Mouse (Mus musculus) B cell, adult 67 days (primary cell): ENCODE measurements around the gene Dydc1. TPM values are rescaled to one million over a fixed set of nuclear protein-coding genes. Genes with fewer than 3 reads are reported as not detected.

Source experiments
- total RNA-seq, 2 experiments: library from RNA; stranded (reverse); gene quantifications; 4 replicates each; pipeline ENCODE4 v1.2.4; 2023

The Dydc1 gene
- not detected for total RNA-seq

GRCm38 (mm10) chr14:41072229-41072943, at the start of gene Dydc1:
TSS of gene Dydc1 (plus strand) at chr14:41072911.

GRCm38 (mm10) chr14:41069108-41069507, 3.6 kb upstream of the Dydc1 start, which contains the start of gene Dydc2:
TSS of gene Dydc2 (minus strand) at chr14:41069208.

GRCm38 (mm10) chr14:41104853-41105444, 32.2 kb downstream of the Dydc1 start, which contains the start of gene Mat1a:
TSS of gene Mat1a (plus strand) at chr14:41105035.

GRCm38 (mm10) chr14:41131540-41131939, 58.8 kb downstream of the Dydc1 start, which contains the start of gene Sftpa1:
TSS of gene Sftpa1 (plus strand) at chr14:41131782.

Other genes with a start within 250 kb of the Dydc1 start
- gene Sh2d4b, start 179.6 kb upstream of the Dydc1 start, total RNA-seq: 1 to 10 TPM; 5.9 to 8.9 TPM
- 10 to 100 TPM; 53.6 to 74.1 TPM for gene Tspan14, start 106.1 kb upstream of the Dydc1 start, total RNA-seq
- gene Fam213a, start 59.1 kb upstream of the Dydc1 start, total RNA-seq: 10 to 100 TPM; 20.4 to 22.9 TPM
- not detected for gene Dydc2, start 3.7 kb upstream of the Dydc1 start, total RNA-seq
- not detected for gene Mat1a, start 32.1 kb downstream of the Dydc1 start, total RNA-seq
- not detected for gene Sftpa1, start 58.9 kb downstream of the Dydc1 start, total RNA-seq
- not detected for gene Mbl1, start 78.5 kb downstream of the Dydc1 start, total RNA-seq
- not detected for gene Sftpd, start 112.2 kb downstream of the Dydc1 start, total RNA-seq
- gene Gm2832, start 205.9 kb downstream of the Dydc1 start, total RNA-seq: not detected